Mouse (Mus musculus) liver, adult 2 months (tissue): ENCODE measurements around the gene Trpt1. TPM values are rescaled to one million over a fixed set of nuclear protein-coding genes. Genes with fewer than 3 reads are reported as not detected.
"Not testable (repeated sequence)": the region's sequence is repeated elsewhere in the genome, so short reads cannot be mapped to it uniquely, and the experiment has no call there.

Experiments
- DNase-seq: peaks from one replicate; pipeline ENCODE4 v3.0.0-alpha.2; 2011; ENCODE audit warnings: low read depth, low spot score; ENCODE audit errors: extremely low read depth
- H3K27ac ChIP-seq: fragments of 200-500 bp; replicated peaks from 2 replicates; pipeline ENCODE4 v1.5.1; 2012; ENCODE audit warnings: low read depth, mild to moderate bottlenecking, control low read depth, inconsistent platforms, low read length; ENCODE audit not compliant: insufficient read depth
- H3K27me3 ChIP-seq: fragments of 200-500 bp; 2 replicates; pipeline ENCODE4 v1.6.1; 2012; ENCODE audit warnings: mild to moderate bottlenecking, moderate library complexity, low read length, inconsistent platforms; ENCODE audit not compliant: control insufficient read depth, insufficient read depth
- H3K36me3 ChIP-seq: fragments of 200-500 bp; 2 replicates; pipeline ENCODE4 v1.6.1; 2012; ENCODE audit warnings: low read length, inconsistent platforms; ENCODE audit not compliant: control insufficient read depth, insufficient read depth
- H3K4me1 ChIP-seq: fragments of 200-500 bp; 2 replicates; pipeline ENCODE4 v1.6.1; 2011; ENCODE audit warnings: low read length; ENCODE audit not compliant: control insufficient read depth, insufficient read depth
- H3K4me3 ChIP-seq: fragments of 200-500 bp; 2 replicates; pipeline ENCODE4 v1.5.1; 2011; ENCODE audit warnings: low read depth, mild to moderate bottlenecking, control low read depth, low read length, moderate library complexity; ENCODE audit not compliant: insufficient read depth
- H3K79me2 ChIP-seq: fragments of 200-500 bp; 2 replicates; pipeline ENCODE4 v1.6.1; 2012; ENCODE audit warnings: inconsistent platforms, mild to moderate bottlenecking, low read length, moderate library complexity; ENCODE audit not compliant: control insufficient read depth, insufficient read depth
- H3K9ac ChIP-seq: fragments of 200-500 bp; 2 replicates; pipeline ENCODE4 v1.6.1; 2012; ENCODE audit warnings: low read depth, mild to moderate bottlenecking, control low read depth, inconsistent platforms, low read length
- CTCF ChIP-seq: fragments of 200-500 bp; IDR thresholded peaks from 2 replicates; pipeline ENCODE4 v1.5.1; 2011; ENCODE audit warnings: low read depth, low read length, control low read depth
- POLR2A ChIP-seq: fragments of 200-500 bp; IDR thresholded peaks from 2 replicates; pipeline ENCODE4 v1.6.1; 2011; ENCODE audit warnings: low read length, control low read depth; ENCODE audit not compliant: insufficient read depth; ENCODE audit errors: extremely low read depth
- WGBS: fragments of 180-500 bp; shearing (Covaris S2); methylation state at CpG from one replicate; pipeline ENCODE4 v1.1.7; 2018; 5-methylcytosine and 5-hydroxymethylcytosine counted together
- polyA plus RNA-seq: library from polyadenylated mRNA; depleted of rRNA; stranded (reverse); fragments of >200 nt; gene quantifications from 2 replicates; pipeline ENCODE4 v1.2.3, GENCODE M21; 2012
- total RNA-seq: library from RNA; depleted of rRNA; stranded (reverse); fragments of >200 nt; gene quantifications from 2 replicates; pipeline ENCODE4 v1.2.3, GENCODE M21; 2014

Gene Trpt1
- total and polyA plus RNA-seq, 2 experiments = 3.0 to 7.9 TPM

DNA sequence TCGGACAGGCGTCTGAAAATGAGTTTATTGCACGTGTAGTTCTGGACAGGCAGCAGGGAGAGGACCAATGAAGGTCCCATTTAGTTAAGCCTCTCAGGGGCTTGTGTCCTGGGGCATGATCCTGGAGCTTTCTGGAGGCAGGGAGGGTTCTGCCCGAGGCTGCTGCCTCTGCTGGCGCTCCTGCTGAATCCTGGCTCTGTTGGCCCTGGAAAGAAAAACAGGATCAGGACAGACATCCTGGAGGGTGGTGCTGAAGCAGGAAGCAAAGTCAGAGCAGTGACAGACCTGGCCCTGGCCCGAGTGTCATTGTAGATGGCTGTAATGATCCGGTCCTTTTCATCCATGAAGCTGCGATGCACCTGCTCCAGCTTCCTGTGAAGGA is 8.0 kb upstream of the Trpt1 start:
- TF ChIP-seq CTCF (no peak), POLR2A (no peak)
- H3K9ac ChIP-seq = peak overlapping the region; percentile 98
- H3K4me3 ChIP-seq = peak overlapping the region; percentile 89
- no peaks in the 10 kb centered on the region for H3K27me3 ChIP-seq
- H3K27ac ChIP-seq = 0 out of 2 replicates have a peak overlapping the region, but pooled peaks have one; percentile 38
- WGBS = 8% methylated on average over 8 of the region's 8 CpGs
- no peaks in the 10 kb centered on the region for H3K79me2 ChIP-seq
- no peaks in the 10 kb centered on the region for H3K36me3 ChIP-seq
- DNase-seq = no peak
- peaks cover 5% of the 10 kb centered on the region; the same call in 1 of the 2 replicates for H3K4me1 ChIP-seq

DNA sequence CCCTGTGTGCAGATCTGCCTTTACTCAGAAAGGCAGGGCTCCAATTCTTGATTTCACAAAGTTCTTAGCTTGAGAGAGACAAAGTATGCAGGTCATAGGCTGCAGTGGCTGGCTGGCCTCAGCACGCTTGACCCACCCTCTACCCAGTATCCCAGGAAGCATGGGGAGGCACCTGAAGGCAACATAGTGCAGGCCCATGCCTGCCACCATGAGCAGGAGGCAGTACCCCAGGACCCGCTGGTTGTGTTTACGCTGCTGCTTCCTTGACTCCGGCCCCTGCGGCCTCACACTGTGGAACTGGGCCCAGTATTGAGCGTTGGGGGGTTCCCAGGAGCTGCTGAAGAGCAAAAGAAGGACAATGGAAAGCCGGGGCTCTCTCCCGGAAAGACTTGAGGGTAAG is 6.7 kb upstream of the Trpt1 start:
- no peaks in the 10 kb centered on the region for H3K36me3 ChIP-seq
- H3K27ac ChIP-seq = no peak overlapping the region
- H3K4me1 ChIP-seq = peaks cover 5% of the 10 kb centered on the region; the same call in 1 of the 2 replicates
- H3K27me3 ChIP-seq = no peaks in the 10 kb centered on the region
- no peak for DNase-seq
- H3K4me3 ChIP-seq = no peak overlapping the region
- no peaks in the 10 kb centered on the region for H3K79me2 ChIP-seq
- H3K9ac ChIP-seq = no peak overlapping the region
- no peak for TF ChIP-seq CTCF
- TF ChIP-seq POLR2A = no peak
- WGBS = 93% methylated on average over 8 of the region's 8 CpGs

DNA sequence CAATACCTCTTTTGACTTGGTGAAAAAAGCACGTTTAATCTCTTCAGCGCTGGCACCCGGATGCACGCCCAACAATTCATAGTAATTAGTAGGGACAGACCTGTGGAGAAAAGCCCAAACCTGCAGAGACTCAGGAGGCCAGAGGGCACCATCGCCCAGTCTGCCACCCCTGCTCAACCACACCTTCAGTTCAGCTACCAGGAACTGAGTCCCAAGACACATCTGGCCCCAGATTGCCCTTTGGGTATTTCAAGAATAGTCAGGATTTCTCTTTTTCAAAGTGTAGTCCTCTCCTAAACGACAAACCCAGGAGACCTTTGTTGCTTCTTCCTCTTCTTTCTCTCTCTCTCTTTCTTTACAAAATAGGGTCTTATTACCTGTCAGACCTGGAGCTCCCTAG is 5.2 kb upstream of the Trpt1 start:
- H3K79me2 ChIP-seq = no peaks in the 10 kb centered on the region
- H3K36me3 ChIP-seq = no peaks in the 10 kb centered on the region
- H3K27ac ChIP-seq = no peak overlapping the region
- no peak for TF ChIP-seq CTCF
- no peak for TF ChIP-seq POLR2A
- 93% methylated on average over 6 of the region's 6 CpGs for WGBS
- no peaks in the 10 kb centered on the region for H3K27me3 ChIP-seq
- no peak overlapping the region for H3K9ac ChIP-seq
- peaks cover 10% of the 10 kb centered on the region for H3K4me1 ChIP-seq
- no peak for DNase-seq
- H3K4me3 ChIP-seq = no peak overlapping the region

DNA sequence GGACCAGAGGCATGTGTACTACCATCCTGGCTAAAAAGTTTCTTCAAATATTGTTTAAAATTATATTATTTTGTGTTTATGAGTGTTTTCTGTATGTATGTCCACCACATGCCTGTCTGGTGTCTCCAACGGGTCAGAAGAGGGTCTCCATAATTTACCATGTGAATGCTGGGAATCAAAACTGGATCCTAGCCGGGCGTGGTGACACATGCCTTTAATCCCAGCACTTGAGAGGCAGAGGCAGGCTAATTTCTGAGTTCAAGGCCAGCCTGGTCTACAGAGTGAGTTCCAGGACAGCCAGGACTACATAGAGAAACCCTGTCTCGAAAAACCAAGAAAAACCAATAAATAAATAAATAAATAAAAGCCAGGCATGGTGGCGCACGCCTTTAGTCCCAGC is 4.8 kb upstream of the Trpt1 start:
- H3K4me3 ChIP-seq, H3K79me2 ChIP-seq, H3K9ac ChIP-seq, H3K36me3 ChIP-seq, DNase-seq, H3K27ac ChIP-seq, H3K27me3 ChIP-seq: not testable (repeated sequence)
- peaks cover 10% of the 10 kb centered on the region for H3K4me1 ChIP-seq
- 93% methylated on average over 6 of the region's 6 CpGs for WGBS

DNA sequence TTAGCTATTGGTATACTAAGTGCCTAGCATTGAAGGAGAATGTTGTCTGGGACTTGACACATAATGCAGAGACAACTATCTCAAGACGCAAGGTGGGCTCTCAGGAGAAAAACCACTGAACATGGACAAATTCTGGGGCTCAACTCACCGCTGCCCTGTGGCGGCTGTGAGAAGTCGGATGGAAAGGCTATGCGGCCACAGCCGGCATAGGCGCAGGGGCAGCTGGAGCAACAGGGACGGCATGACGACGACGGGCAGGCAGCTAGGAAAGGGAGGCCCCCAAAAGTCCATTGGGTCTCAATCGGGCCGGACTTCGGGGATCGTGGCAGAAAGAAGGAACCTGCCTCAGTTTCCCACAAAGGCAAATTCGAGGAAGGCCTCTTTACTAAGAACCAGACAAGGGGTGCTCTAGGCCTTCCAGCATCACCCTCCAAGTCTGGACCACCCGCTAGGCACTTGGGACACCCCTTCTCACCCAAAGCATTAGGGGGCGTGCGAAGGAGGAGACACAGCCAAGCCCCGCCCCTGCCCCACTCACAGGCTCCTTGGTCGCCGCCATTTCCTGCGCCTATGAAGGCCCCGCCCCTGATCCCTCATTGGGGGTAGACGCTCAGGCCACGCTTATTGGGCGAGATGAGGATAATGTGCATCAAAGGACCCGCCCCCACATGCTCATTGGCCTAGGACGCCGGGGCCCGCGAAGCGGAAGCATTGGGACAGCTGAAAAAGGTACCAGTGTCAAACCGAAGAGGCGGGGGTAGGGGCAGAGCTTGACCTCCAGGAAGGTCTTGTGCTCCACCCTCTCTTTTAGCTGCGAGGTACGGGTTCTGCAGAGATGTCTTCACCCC is 3.7 kb upstream of the Trpt1 start, which contains the start of gene Dnajc4:
Dnajc4 (minus strand) TSS at position 562 of the 848 bp plus-strand sequence.
- WGBS = under 1% methylated on average over 37 of the region's 37 CpGs
- peak within 1 kb of the TSS; percentile 12; the same call in 1 of the 2 replicates for H3K27ac ChIP-seq
- DNase-seq = peak; percentile 87
- no peaks in the 10 kb centered on the region for H3K36me3 ChIP-seq
- TF ChIP-seq CTCF = no peak
- TF ChIP-seq POLR2A = no peak
- H3K27me3 ChIP-seq = no peaks in the 10 kb centered on the region
- peak within 1 kb of the TSS; percentile 83 for H3K9ac ChIP-seq
- peaks cover 15% of the 10 kb centered on the region for H3K4me1 ChIP-seq
- H3K4me3 ChIP-seq = peak within 1 kb of the TSS; percentile 70
- no peaks in the 10 kb centered on the region for H3K79me2 ChIP-seq

DNA sequence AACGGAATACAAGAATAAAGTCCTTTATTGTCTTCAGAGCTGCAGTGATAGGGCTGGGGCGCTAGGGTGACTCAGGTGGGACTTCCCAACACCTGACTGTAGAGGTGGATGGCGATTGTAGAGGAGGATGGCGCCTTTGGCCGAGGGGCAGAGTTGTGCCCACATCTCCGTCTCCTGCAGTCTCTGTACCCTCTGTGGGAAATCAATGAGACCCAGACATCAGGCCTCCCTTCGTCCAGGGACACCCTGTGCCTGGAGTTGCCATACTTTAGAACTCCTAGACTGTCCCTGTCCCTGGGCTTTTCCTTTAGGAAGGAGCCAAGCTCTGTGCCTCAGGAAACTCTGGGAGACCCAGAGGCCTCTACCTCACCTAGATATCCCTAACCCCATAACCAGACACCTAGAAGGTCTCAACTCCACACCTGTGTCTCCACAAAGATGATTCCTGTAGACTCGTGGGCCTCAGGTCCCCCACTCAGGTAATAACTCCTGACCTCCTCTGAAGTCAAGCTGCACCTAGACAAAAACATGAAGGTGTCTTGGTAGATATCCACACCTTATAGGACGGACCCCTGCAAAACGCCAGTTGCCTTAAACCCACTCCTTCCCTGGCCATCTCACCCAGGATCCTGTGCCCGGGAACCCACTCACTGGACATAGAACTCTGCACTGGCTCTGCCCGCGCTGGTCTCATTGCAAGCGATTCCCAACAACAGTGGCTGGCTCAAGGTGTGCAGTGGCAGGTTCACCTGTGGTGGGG is 2.7 kb upstream of the Trpt1 start:
- peaks cover 13% of the 10 kb centered on the region for H3K4me1 ChIP-seq
- H3K79me2 ChIP-seq = no peaks in the 10 kb centered on the region
- TF ChIP-seq CTCF (no peak), POLR2A (no peak)
- no peak overlapping the region for H3K9ac ChIP-seq
- no peak for DNase-seq
- no peak overlapping the region for H3K4me3 ChIP-seq
- WGBS = 74% methylated on average over 14 of the region's 14 CpGs
- no peak overlapping the region for H3K27ac ChIP-seq
- H3K36me3 ChIP-seq = no peaks in the 10 kb centered on the region
- H3K27me3 ChIP-seq = no peaks in the 10 kb centered on the region
